Mouse (Mus musculus) lung, embryonic 16.5 days (tissue): ENCODE measurements around the gene Atg2b. TPM values are rescaled to one million over a fixed set of nuclear protein-coding genes. Genes with fewer than 3 reads are reported as not detected.

Source experiments
- ATAC-seq: fragments of 200-750 bp; cut with Nextera tagmentation; 2 replicates; pipeline ENCODE4 v1.8.0; 2017; ENCODE audit warnings: low read depth, mild to moderate bottlenecking, moderate library complexity
- H3K27ac ChIP-seq: fragments of 300-500 bp; sonication (generic); 2 replicates; pipeline ENCODE4 v1.5.1; 2014; ENCODE audit warnings: mild to moderate bottlenecking, control low read depth, low read length
- H3K27me3 ChIP-seq: fragments of 300-500 bp; sonication (generic); 2 replicates; pipeline ENCODE4 v1.6.1; 2014; ENCODE audit warnings: low read depth, low read length, mixed read lengths; ENCODE audit not compliant: control insufficient read depth, insufficient read depth
- H3K36me3 ChIP-seq: fragments of 300-500 bp; sonication (generic); 2 replicates; pipeline ENCODE4 v1.6.1; 2014; ENCODE audit warnings: low read length; ENCODE audit not compliant: control insufficient read depth, insufficient read depth
- H3K4me1 ChIP-seq: fragments of 300-500 bp; sonication (generic); replicated peaks from 2 replicates; pipeline ENCODE4 v1.6.1; 2014; ENCODE audit warnings: low read length, mixed read lengths; ENCODE audit not compliant: control insufficient read depth, insufficient read depth
- H3K4me2 ChIP-seq: fragments of 300-500 bp; sonication (generic); 2 replicates; pipeline ENCODE4 v1.6.1; 2014; ENCODE audit warnings: low read depth, low read length, control low read depth
- H3K4me3 ChIP-seq: fragments of 300-500 bp; sonication (generic); 2 replicates; pipeline ENCODE4 v1.5.1; 2014; ENCODE audit warnings: mild to moderate bottlenecking, low read length, control low read depth
- H3K9ac ChIP-seq: fragments of 300-500 bp; sonication (generic); 2 replicates; pipeline ENCODE4 v1.6.1; 2014; ENCODE audit warnings: low read length, control low read depth
- H3K9me3 ChIP-seq: fragments of 300-500 bp; sonication (generic); 2 replicates; pipeline ENCODE4 v1.6.1; 2016; ENCODE audit warnings: low read length; ENCODE audit not compliant: control insufficient read depth
- WGBS: fragments of 180-500 bp; shearing (Covaris S2); extraction: QIAGEN DNeasy Blood & Tissue Kit; methylation state at CpG from one replicate; pipeline ENCODE4 v1.1.7; 2014; 5-methylcytosine and 5-hydroxymethylcytosine counted together
- polyA plus RNA-seq: library from polyadenylated mRNA; unstranded; fragments of >200 nt; fragmentation: Nextera tagmentation; extraction: Ambion mirVana; gene quantifications from 2 replicates; pipeline ENCODE4 v1.2.1, GENCODE M21; 2015

Gene Atg2b
- polyA plus RNA-seq, 1 experiment from 2014 or later, result 11.1 TPM

- Histone ChIP-seq H3K9ac (no peak overlapping the region), H3K4me1 (no peaks in the 10 kb centered on the region), H3K36me3 (no peaks in the 10 kb centered on the region), H3K27me3 (no peaks in the 10 kb centered on the region), H3K9me3 (no peaks in the 10 kb centered on the region), H3K4me2 (no peak overlapping the region), H3K27ac (no peak overlapping the region), H3K4me3 (no peak overlapping the region)
- ATAC-seq, result no peak
- WGBS, result 41% methylated on average over 14 of the region's 14 CpGs
Observed at GRCm38 (mm10) chr12:105721452-105722132, 36.6 kb upstream of the Atg2b start.

DNA sequence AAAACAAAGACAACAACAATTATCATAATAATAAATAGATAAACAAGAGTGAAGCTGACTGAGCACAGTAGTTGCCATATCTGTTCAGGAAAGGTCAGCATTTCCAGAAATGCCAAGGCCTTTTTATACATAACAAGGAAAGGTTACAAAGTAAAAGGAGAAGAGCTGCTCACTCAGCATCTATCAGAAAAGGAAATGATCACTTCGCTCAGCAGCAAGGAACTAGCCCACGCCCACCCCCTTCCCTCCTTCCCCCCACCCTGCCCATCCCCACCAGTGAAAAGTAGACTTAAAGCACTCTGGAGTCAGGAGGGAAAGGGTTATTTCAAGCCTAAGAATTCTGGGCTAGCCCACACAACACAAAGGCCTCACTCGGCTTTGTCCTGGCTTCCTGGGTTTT, 35.2 kb upstream of the Atg2b start:
- no peak overlapping the region for H3K9ac ChIP-seq
- H3K4me1 ChIP-seq, result no peaks in the 10 kb centered on the region
- no peak for ATAC-seq
- no peaks in the 10 kb centered on the region for H3K27me3 ChIP-seq
- H3K27ac ChIP-seq, result no peak overlapping the region
- H3K4me2 ChIP-seq, result no peak overlapping the region
- no peaks in the 10 kb centered on the region for H3K9me3 ChIP-seq
- 52% methylated on average over 3 of the region's 3 CpGs for WGBS
- H3K4me3 ChIP-seq, result no peak overlapping the region
- H3K36me3 ChIP-seq, result no peaks in the 10 kb centered on the region

DNA sequence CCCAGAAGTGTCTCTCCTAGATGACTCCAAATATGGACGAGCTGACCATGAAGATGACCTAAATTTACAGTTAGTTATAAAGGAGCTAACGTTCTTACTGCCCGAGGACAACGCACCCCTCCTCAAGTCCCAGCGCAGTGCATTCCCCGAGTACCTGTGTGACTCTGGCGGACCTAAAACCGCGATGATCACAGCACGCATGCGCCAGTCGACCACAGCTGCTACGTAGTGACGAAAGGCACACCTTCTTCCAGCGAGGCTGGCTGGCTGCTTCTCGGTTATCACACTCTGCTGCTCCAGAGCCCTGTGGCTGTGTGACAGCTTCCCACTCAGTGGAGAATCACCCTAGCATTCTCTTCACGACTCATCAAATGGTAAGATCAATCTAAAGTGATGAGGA, 33.6 kb upstream of the Atg2b start:
- 46% methylated on average over 17 of the region's 17 CpGs for WGBS
- no peak for ATAC-seq
- Histone ChIP-seq H3K4me1 (no peaks in the 10 kb centered on the region), H3K27me3 (no peaks in the 10 kb centered on the region), H3K36me3 (no peaks in the 10 kb centered on the region), H3K4me3 (no peak overlapping the region), H3K9ac (no peak overlapping the region), H3K9me3 (no peaks in the 10 kb centered on the region), H3K27ac (no peak overlapping the region), H3K4me2 (no peak overlapping the region)

DNA sequence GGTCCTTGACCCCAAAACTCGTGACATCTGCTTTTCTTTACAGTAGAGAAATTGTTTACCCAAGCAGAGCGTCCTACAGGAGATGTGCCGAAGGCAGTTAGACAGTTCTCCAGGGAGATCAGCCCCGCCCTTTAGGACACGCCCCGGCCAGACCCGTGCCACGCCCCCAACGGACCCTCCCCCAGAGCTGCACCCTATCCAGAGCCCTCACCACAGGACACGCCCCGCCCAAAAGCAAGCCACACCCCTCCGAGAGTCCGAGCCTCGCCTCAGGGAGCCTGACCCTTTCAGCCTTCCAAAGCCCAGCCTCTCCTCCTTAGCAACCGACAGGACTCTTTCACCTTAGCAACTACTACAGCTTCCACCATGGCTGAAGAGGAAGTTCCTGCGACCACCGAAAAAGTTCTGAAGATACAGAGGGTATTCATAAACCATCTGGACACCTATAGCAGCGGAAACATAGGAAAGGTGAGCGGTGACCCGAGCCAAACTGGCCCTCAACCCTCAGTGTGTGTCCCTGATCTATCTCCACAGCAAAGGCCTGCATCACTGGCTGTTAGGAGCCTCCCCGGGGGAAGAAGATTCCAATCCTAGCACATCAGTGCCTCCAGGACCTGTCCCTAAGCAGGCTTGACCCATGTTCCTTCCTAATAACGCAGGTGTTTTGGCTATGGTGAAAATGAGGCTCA, 20.9 kb upstream of the Atg2b start, which contains the start of gene Ak7:
Gene Ak7, plus strand, starts transcription at position 178 of the 689 bp plus-strand sequence.
- 12% methylated on average over 22 of the region's 22 CpGs for WGBS
- Histone ChIP-seq H3K36me3 (peaks cover 4% of the 10 kb centered on the region), H3K9ac (no peak within 1 kb of the TSS), H3K27me3 (no peaks in the 10 kb centered on the region), H3K4me2 (peak within 1 kb of the TSS; percentile 35), H3K27ac (no peak within 1 kb of the TSS), H3K4me3 (no peak within 1 kb of the TSS), H3K4me1 (peaks cover 5% of the 10 kb centered on the region; the same call in 1 of the 2 replicates), H3K9me3 (no peaks in the 10 kb centered on the region)
- peak; percentile 96 for ATAC-seq

- Histone ChIP-seq H3K27me3 (no peaks in the 10 kb centered on the region), H3K4me1 (peaks cover under 1% of the 10 kb centered on the region; the same call in 1 of the 2 replicates), H3K27ac (no peak overlapping the region), H3K9ac (no peak overlapping the region), H3K4me3 (no peak overlapping the region), H3K36me3 (peaks cover 12% of the 10 kb centered on the region), H3K4me2 (no peak overlapping the region), H3K9me3 (no peaks in the 10 kb centered on the region)
- ATAC-seq, result no peak
- 89% methylated on average over 12 of the region's 12 CpGs for WGBS
Observed at GRCm38 (mm10) chr12:105700433-105700832, 15.4 kb upstream of the Atg2b start.

GRCm38 (mm10) chr12:105697104-105697780, 12.2 kb upstream of the Atg2b start:
- Histone ChIP-seq H3K4me3 (no peak overlapping the region), H3K27ac (no peak overlapping the region), H3K27me3 (no peaks in the 10 kb centered on the region), H3K9ac (no peak overlapping the region), H3K9me3 (no peaks in the 10 kb centered on the region), H3K4me2 (no peak overlapping the region), H3K36me3 (peaks cover 13% of the 10 kb centered on the region), H3K4me1 (no peaks in the 10 kb centered on the region)
- WGBS, result 86% methylated on average over 8 of the region's 8 CpGs
- ATAC-seq, result no peak

- Histone ChIP-seq H3K4me2 (no peak overlapping the region), H3K9ac (no peak overlapping the region), H3K27me3 (no peaks in the 10 kb centered on the region), H3K4me1 (no peaks in the 10 kb centered on the region), H3K36me3 (peaks cover 13% of the 10 kb centered on the region), H3K9me3 (no peaks in the 10 kb centered on the region), H3K27ac (no peak overlapping the region), H3K4me3 (no peak overlapping the region)
- 82% methylated on average over 7 of the region's 7 CpGs for WGBS
- ATAC-seq, result no peak
Observed at GRCm38 (mm10) chr12:105695848-105696247, 10.8 kb upstream of the Atg2b start.

DNA sequence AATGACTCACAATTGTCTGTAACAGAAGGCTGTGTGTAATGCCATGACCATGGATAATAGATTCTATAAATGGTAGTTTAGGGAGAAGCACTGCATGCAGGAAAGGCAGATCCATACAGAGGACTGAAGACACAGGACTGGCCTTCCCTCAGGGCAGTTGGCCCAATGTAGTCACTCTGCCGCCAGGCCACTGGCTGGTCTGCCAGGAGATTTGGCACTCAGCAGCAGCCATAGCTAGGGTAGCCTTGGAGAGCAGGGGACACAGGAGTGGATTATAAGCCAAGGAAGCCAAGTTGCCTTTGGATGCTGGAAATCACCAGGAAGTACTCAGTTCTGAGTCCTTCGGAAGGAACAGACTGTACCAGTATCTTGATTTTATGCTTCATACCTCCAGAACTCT, 9.0 kb upstream of the Atg2b start:
- no peak overlapping the region for H3K9ac ChIP-seq
- 94% methylated on average over 2 of the region's 2 CpGs for WGBS
- no peak overlapping the region for H3K27ac ChIP-seq
- ATAC-seq, result no peak
- no peaks in the 10 kb centered on the region for H3K9me3 ChIP-seq
- H3K27me3 ChIP-seq, result no peaks in the 10 kb centered on the region
- H3K36me3 ChIP-seq, result peaks cover 8% of the 10 kb centered on the region
- no peak overlapping the region for H3K4me2 ChIP-seq
- no peak overlapping the region for H3K4me3 ChIP-seq
- H3K4me1 ChIP-seq, result no peaks in the 10 kb centered on the region

- H3K4me1 ChIP-seq, result peaks cover 10% of the 10 kb centered on the region
- ATAC-seq, result no peak
- no peaks in the 10 kb centered on the region for H3K9me3 ChIP-seq
- H3K36me3 ChIP-seq, result peaks cover 8% of the 10 kb centered on the region
- no peak overlapping the region for H3K9ac ChIP-seq
- H3K27me3 ChIP-seq, result no peaks in the 10 kb centered on the region
- 88% methylated on average over 13 of the region's 13 CpGs for whole genome bisulfite sequencing
- no peak overlapping the region for H3K4me2 ChIP-seq
- H3K27ac ChIP-seq, result no peak overlapping the region
- H3K4me3 ChIP-seq, result no peak overlapping the region
Observed at GRCm38 (mm10) chr12:105689435-105689834, 4.4 kb upstream of the Atg2b start.
